In genomic region chr4:86611524-86612288, GRCm38 (mm10) we compare ENCODE assay signal across 8 mouse cellular contexts. TPM values are rescaled to one million over a fixed set of nuclear protein-coding genes. Genes with fewer than 3 reads are reported as not detected.
A peak's percentile ranks its signal among the peaks of the same experiment; 100 is the strongest.
DNase-seq lines count a peak whose midpoint lies in the region; ATAC-seq and TF ChIP-seq lines count a peak whose summit lies in the region.

TSS of gene Haus6 (minus strand) at chr4:86612055.

- H3K27me3 ChIP-seq in hindbrain, postnatal 0 days (ENCODE audit: insufficient read depth, low read length), result no peaks in the 10 kb centered on the region

- peaks cover 8% of the 10 kb centered on the region; the same call in 1 of the 2 replicates for H3K4me1 ChIP-seq in hindbrain, postnatal 0 days (ENCODE audit: insufficient read depth, low read length)

- H3K27ac ChIP-seq in gastrocnemius, adult 2 months, result peak within 1 kb of the TSS; percentile 87
- H3K27ac ChIP-seq in hindbrain, postnatal 0 days, result peak within 1 kb of the TSS; percentile 79
- H3K27ac ChIP-seq in left cerebral cortex, adult 2 months, result peak within 1 kb of the TSS; percentile 72

- peak within 1 kb of the TSS; percentile 90 for H3K4me3 ChIP-seq in gastrocnemius, adult 2 months
- H3K4me3 ChIP-seq in hindbrain, postnatal 0 days (ENCODE audit: low read length), result peak within 1 kb of the TSS; percentile 89
- H3K4me3 ChIP-seq in left cerebral cortex, adult 2 months, result peak within 1 kb of the TSS; percentile 94

- H3K4me2 ChIP-seq in hindbrain, postnatal 0 days (ENCODE audit: low read depth, low read length), result peak within 1 kb of the TSS; percentile 93

- under 1% methylated on average over 59 of the region's 59 CpGs for WGBS in hindbrain, postnatal 0 days

- TF ChIP-seq CTCF in gastrocnemius, adult 2 months (IDR thresholded peaks at IDR 0.05), result no peak
- no peak for TF ChIP-seq CTCF in hindbrain, postnatal 0 days (IDR thresholded peaks at IDR 0.05; ENCODE audit: low read depth)
- TF ChIP-seq CTCF in left cerebral cortex, adult 2 months (IDR thresholded peaks at IDR 0.05), result no peak

- peak within 1 kb of the TSS; percentile 72 for H3K9ac ChIP-seq in hindbrain, postnatal 0 days (replicated peaks; ENCODE audit: low read length)

- peak; percentile 99 for ATAC-seq in common myeloid progenitor, adult 5-6 weeks (replicated peaks; ENCODE audit: low read depth, poor library complexity, severe bottlenecking)
- ATAC-seq in hindbrain, postnatal 0 days, result peak; percentile 100
- ATAC-seq in megakaryocyte, adult 5-6 weeks (ENCODE audit: poor library complexity, severe bottlenecking), result peak; percentile 98

- H3K9me3 ChIP-seq in hindbrain, postnatal 0 days (ENCODE audit: low read length), result no peaks in the 10 kb centered on the region

- intact Hi-C loops in gastrocnemius, adult 2 months (cut with DNase I), result loop anchor here (1.0 to 5.0 kb wide), 2 partner anchors 36 to 41 kb away; partner anchors contain the start of gene Rraga
- intact Hi-C loops in left cerebral cortex, adult 2 months (cut with DNase I), result loop anchor here (1.0 to 5.0 kb wide), 4 partner anchors 36 to 246 kb away; partner anchors contain the start of genes Dennd4c, Rps6 and Rraga

- peak; percentile 99 for DNase-seq in ZHBTc4 (ENCODE audit: low read depth, low spot score)
- DNase-seq in gastrocnemius, adult 2 months, result peak; percentile 94
- peak; percentile 99 for DNase-seq in hindbrain, postnatal 0 days (ENCODE audit: low spot score)
- DNase-seq in left cerebral cortex, adult 2 months (ENCODE audit: extremely low spot score in 1 of 2, low spot score in 2 of 2), result peak; percentile 91
- peak; percentile 90 to 91 for DNase-seq in right cerebral cortex, adult 2 months (ENCODE audit: low spot score in 2 of 2)
- peak; percentile 91 for DNase-seq in urinary bladder, postnatal 14 days (ENCODE audit: low spot score)

- H3K36me3 ChIP-seq in hindbrain, postnatal 0 days (ENCODE audit: insufficient read depth, low read length), result no peaks in the 10 kb centered on the region

RNA-seq across cellular contexts. Expression of gene Haus6, which starts in this region (rescaled TPM):
- 35.6 and 39.3 TPM in 2 replicates for total RNA-seq in common myeloid progenitor, adult 5-6 weeks (2017)
- total RNA-seq in gastrocnemius, adult 2 months (2021), result 1 to 10 TPM; 5.0 to 5.3 TPM
- total RNA-seq in hindbrain, postnatal 0 days (2014; rRNA removed), result 3.6 and 15.2 TPM in 2 replicates
- 5.1 and 6.3 TPM in 2 replicates for polyA plus RNA-seq in hindbrain, postnatal 0 days (2015; fragmentation: Nextera tagmentation; extraction: Ambion mirVana)
- 1 to 10 TPM; 9.5 to 10.0 TPM for total RNA-seq in left cerebral cortex, adult 2 months (2021)
- total RNA-seq in megakaryocyte, adult 5-6 weeks (2015), result 11.8 and 13.7 TPM in 2 replicates
- 17.6 and 17.8 TPM in 2 replicates for total RNA-seq in megakaryocyte, adult 5-6 weeks (2017)

Comparison
In these comparisons a context has a peak if more than half of its experiments do, and no peak if none do; other contexts are left out.
1. Peak in every context shown above with its lines: DNase-seq, ATAC-seq, H3K4me3 ChIP-seq and H3K27ac ChIP-seq.